Mouse (Mus musculus) neural tube, embryonic 10.5 days (tissue): ENCODE results near the gene Spats2l.

Experiments
- DNase-seq: peaks from one replicate; pipeline ENCODE4 v3.0.0-alpha.2; 2017; ENCODE audit warnings: low spot score; ENCODE audit errors: extremely low spot score

The Spats2l gene

GRCm38 (mm10) chr1:57824966-57825759 lies 51.2 kb downstream of the Spats2l start:
- DNase-seq = no peak

DNA sequence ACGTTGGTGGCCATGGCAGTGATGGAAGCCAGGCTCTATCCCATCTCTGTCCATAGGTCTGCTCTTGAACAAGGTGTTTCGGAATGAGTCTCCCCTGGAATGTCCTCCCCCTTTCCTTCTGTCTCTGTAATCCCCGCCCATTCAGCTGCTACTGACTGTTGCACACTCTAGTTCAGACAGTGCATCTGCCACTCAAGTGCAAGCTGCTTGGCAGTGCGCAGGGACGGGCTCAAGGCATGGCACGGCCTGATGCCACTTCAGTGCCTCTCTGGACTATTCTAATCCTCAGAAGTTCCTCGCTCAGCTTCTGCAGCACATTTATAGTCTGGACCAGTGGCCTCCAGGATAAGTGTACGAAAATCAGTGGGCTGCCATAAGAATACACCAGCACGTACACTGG lies 52.3 kb downstream of the Spats2l start:
- no peak for DNase-seq

GRCm38 (mm10) chr1:57833145-57833544 lies 59.2 kb downstream of the Spats2l start:
- DNase-seq = no peak

DNA sequence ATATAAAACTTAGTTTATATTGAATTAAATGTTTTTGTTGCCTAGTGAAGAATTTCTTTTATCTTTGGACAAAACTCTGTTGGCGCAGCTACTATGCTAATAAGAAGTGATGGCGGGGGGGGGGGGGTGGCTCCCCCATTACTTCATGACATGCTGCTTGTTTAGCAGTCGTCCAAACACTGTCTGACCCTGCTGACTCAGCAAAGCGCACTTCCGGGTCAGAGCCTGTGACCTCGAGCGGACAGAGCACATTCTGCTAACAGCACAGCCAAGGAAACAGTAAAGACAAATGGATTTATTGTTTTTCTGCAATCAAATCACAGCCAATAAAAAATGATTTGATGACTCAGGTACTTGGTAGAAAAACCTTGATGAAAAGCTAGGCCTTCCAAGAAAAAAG lies 61.2 kb downstream of the Spats2l start:
- DNase-seq = no peak

- no peak for DNase-seq
Observed at GRCm38 (mm10) chr1:57836686-57837317, 62.8 kb downstream of the Spats2l start.

- no peak for DNase-seq
Observed at GRCm38 (mm10) chr1:57839863-57840262, 65.9 kb downstream of the Spats2l start.

DNA sequence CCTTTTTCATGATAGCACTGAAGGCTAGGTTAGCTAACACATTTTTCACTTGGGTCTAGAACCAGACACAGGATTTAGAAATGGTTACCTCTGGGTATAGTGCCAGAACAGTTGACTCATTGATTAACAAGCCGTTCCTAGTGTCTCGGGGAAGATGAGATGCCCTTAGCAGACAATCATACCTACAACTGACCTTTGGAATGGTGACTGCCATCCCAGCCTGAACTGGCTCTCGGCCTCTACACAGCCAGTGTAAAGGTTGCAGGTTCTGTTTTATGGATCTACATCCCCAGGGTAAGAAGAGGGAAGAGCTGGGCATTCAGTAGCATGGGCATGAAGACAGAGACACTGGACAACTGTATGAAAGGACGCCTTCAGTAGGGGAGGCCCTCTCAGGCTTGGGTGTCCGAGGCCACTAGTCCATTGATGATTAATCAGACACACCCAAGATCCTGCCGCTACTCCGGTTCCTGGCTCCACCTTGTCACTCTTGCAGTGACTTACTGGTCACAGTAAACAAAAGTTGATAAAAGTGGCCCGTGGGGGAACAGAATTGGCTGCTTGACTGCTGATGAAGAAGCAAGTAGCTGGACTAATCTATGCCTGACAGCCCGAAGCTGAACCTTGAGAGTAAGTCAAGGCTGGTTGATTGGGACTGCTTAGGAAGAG lies 71.2 kb downstream of the Spats2l start:
- DNase-seq = no peak

GRCm38 (mm10) chr1:57846856-57847698 lies 73.1 kb downstream of the Spats2l start:
- DNase-seq = no peak

- DNase-seq = no peak
Observed at GRCm38 (mm10) chr1:57849087-57849486, 75.1 kb downstream of the Spats2l start.

DNA sequence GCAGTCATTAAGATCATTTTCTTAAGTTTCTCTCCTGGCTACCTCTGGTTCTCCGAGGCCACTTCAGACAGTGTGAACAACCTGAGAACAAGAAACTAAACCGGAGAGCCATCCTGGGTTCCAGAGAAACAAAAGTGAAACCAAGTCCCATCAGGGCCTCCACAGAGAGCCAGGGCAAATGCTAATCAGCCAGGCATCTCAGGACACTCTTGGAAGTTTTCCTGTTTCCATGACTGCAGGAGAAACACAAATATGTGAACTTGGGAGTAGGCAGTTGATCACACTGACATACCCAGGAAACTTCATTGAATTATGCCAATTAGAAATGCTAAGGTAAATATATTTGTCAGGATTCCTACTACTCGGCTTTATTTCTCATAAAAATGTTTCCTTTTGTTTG lies 76.0 kb downstream of the Spats2l start:
- no peak for DNase-seq

DNA sequence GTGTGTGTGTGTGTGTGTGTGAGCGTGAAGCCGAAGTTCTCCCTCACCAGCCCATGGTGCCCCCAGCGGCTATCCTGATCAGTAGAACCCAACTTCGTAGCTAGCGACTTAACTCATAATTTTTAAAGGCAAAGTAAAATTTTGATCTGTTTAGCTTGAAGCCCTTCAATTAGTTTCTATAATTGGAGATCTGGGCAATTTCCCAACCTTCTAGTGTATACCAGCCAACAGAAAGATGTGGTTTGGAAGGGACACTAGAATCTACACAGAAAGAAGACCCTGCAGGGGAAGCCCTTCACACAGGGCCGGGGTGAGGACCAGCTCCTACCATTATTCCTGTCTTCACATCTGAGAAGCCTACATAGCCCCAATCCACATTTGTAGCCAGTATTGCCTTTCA lies 77.9 kb downstream of the Spats2l start:
- no peak for DNase-seq

- DNase-seq = no peak
Observed at GRCm38 (mm10) chr1:57852562-57853271, 78.8 kb downstream of the Spats2l start.

DNA sequence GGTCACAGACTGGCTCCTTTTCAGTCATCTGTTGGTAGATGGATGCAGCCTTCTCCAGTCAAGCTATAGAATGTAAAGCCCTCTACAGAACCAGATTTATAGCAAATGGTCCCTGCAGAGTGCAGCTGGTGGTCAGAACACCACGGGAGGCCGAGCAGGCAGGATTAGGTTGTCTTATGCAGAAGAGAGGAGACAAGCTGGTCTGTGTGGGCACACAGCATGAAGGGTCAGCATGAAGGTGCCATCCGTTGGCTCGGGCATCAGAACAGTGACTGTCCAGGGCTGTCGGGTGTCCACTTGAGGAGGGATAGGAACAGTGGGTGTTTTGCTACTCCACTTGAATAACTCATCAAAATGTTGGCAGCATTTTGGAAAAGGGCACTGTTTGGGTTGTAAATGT lies 83.8 kb downstream of the Spats2l start:
- DNase-seq = no peak

GRCm38 (mm10) chr1:57862024-57862423 lies 88.1 kb downstream of the Spats2l start:
- no peak for DNase-seq

DNA sequence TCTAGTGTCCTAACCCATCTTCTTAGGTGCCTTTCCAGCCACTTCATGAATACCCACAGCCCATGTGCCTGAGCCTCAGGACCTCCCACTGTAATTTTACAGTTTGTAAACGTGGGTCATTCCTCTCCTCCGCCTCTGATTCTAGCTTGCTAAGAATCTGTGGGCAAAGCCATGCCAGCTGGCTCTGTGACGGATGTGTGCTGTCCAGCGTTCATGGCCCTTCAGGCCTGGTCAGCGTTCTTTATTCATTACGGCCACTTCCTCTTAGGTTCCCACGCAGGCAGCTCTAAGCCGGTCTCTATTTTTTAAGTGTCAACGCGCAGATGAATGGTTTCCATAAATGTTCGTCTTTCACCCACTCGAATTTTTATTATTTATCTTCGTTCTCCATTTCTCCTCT lies 94.7 kb downstream of the Spats2l start:
- no peak for DNase-seq

DNA sequence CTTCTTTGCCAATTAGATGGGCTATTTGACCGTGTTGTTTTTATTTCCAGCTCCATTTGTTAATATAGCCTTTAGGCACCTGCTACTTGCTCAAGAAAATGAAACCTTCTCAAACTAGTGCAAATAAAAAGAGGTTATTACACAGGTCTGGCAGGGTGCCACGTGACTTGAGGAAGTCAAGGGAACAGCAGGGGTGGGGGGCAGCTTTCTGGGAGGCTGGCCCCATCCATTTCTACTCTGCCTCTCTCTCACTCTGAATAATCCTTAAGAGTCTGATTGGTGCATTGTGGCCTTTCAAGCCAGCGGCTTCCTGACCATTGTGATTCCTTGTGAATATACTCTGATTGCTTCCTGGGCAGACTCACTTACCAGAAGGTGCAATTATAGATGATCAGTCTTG lies 98.0 kb downstream of the Spats2l start:
- no peak for DNase-seq

GRCm38 (mm10) chr1:57873996-57874395 lies 100.0 kb downstream of the Spats2l start:
- no peak for DNase-seq

DNA sequence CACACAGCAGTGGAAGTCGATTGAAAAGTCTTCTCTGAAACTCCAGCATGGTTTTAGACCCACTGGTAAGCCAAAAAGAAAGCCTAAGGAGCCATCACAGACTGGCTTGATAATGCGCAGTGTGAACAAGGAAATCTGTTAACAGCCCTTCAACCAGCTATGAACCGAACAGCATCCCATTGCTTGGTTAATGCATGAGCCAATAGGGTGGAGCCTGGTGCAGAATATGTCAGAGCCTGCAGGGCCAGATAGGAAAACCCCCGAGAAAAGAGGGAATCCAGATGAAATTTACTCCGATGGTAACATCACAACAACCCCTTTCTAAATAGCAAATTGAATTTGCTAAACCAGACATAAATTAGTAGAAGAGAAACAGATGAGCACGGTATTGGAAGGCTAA lies 101.1 kb downstream of the Spats2l start:
- no peak for DNase-seq

DNA sequence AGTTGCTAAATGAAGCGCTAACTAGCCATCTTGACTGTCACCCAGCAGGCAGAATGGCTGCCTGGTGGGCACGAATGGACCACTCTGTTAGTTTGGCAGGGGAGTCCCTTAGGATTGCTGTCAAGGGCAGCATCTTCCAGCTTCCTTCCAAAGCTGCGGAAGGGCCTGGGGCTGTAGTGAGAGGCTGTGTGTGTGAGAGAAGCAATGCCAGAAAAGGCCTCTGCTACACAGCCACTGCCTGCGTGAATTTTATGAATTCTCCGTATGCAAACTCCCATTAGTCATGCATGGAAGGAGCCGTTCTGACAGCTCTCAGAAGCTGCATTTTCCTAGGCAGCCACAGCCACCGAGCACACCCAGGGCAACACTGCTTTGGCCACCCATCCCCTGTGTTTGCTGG lies 101.5 kb downstream of the Spats2l start:
- DNase-seq = no peak

- DNase-seq = no peak
Observed at GRCm38 (mm10) chr1:57878957-57879356, 105.0 kb downstream of the Spats2l start.

GRCm38 (mm10) chr1:57884867-57885266 lies 110.9 kb downstream of the Spats2l start:
- DNase-seq = no peak
